Mouse (Mus musculus): ENCODE results near the gene Rasl11b.

- TF ChIP-seq CTCF (IDR thresholded peaks at IDR 0.05): no peak
- TF ChIP-seq EP300 (IDR thresholded peaks at IDR 0.05): no peak
Measured at GRCm38 (mm10) chr5:74163141-74163540, 31.9 kb upstream of the Rasl11b start.
